Mouse (Mus musculus): ENCODE data around the gene Mcrip1.

- TF ChIP-seq CTCF (IDR thresholded peaks at IDR 0.05; ENCODE audit: borderline replicate concordance, insufficient read depth, low read length), result no peak
- no peak for TF ChIP-seq POLR2A (IDR thresholded peaks at IDR 0.05; ENCODE audit: low read depth, low read length)
These were observed 1.4 kb upstream of the Mcrip1 start, which contains the start of gene Ppp1r27 for GRCm38 (mm10) chr11:120550810-120551440.
